Mouse (Mus musculus): Measurements from ENCODE around the gene Zfp386. TPM values are rescaled to one million over a fixed set of nuclear protein-coding genes. Genes with fewer than 3 reads are reported as not detected.

Zfp386 gene
- polyA plus RNA-seq, 1 experiment: 27.9 TPM

DNA sequence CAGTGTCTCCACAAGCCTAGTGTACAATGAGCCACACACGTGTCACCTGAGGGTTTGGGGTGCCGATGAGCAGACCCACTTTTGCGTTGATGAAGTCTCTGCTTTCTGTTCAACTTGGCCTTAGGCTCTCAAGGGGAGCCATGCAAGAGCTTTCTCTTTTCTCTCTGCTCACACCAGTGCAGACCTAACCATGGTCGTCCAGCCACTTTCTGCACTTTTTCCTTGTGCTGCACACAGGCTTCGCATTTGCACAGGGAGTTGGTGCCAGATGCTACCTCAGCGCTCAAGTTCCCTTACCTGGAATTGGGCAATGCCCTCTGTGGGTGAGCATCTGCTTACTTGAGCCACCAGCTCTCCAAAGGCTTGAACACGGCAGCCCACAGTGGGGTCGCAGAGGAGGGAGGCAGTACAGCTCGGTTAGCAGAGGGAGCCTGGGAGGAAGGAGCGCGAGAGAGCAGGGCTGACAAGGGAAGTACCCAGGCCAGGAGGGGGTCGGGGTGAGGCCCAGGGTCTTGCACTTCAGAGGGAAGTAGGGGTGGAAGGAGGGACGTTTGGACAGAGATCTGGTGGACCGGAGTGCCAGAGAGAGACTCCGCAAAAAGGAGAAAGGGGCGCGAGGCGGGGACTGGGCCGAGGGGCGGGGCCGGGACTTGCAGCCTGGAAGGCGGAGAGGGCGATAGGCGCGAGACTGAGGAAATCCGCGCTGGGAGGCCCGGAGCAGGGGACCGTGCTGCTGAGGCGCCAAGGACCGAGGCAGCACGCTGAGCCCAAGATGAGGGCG lies 29.7 kb downstream of the Zfp386 start, which contains the start of gene Vipr2:
TSS of gene Vipr2 (plus strand) at position 653 of the 781 bp plus-strand sequence.
- no peak for TF ChIP-seq CTCF (IDR thresholded peaks at IDR 0.05; ENCODE audit: borderline replicate concordance, insufficient read depth, low read depth, low read length)
- 0 out of 2 replicates have a peak, but pooled peaks have one; percentile 3 for TF ChIP-seq POLR2A (IDR thresholded peaks at IDR 0.05; ENCODE audit: borderline replicate concordance, insufficient read depth, low read length)
- H3K27ac ChIP-seq (ENCODE audit: insufficient read depth, low read length): no peak within 1 kb of the TSS
- peak; percentile 56 to 65 for DNase-seq
- H3K27me3 ChIP-seq (ENCODE audit: control insufficient read depth, insufficient read depth, low read length): no peaks in the 10 kb centered on the region; the same call in 1 of the 2 replicates
- no peaks in the 10 kb centered on the region for H3K4me1 ChIP-seq (ENCODE audit: control insufficient read depth, insufficient read depth, low read length)
- WGBS: 7% methylated on average over 33 of the region's 33 CpGs
- H3K4me3 ChIP-seq (replicated peaks; ENCODE audit: insufficient read depth, low read depth, low read length): peak within 1 kb of the TSS; percentile 66

DNA sequence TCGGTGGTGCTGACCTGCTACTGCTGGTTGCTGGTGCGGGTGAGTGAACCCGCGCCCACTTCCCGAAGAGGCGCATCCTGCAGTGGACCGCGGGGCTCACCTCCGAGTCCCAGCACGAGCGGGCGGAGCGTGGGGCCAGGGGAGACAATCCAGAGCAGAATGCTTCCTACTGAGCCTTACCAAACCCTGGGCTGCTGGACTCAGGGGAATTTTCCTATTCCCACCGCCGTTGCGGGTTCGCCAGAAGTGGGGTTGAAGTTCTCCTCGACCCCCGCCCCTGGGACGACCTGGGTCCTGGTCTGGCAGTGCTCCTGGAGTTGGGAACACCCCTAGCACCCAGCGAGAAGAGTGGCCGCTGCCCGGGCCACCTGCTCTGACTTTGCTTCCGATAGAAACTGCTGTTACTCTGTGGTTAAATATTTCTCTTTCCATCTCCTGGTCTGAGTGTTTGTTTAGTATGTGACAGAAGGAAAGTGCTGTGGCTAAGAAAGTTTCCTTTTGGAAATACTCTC lies 30.4 kb downstream of the Zfp386 start:
- no peaks in the 10 kb centered on the region for H3K4me1 ChIP-seq (ENCODE audit: control insufficient read depth, insufficient read depth, low read length)
- no peak for TF ChIP-seq POLR2A (IDR thresholded peaks at IDR 0.05; ENCODE audit: borderline replicate concordance, insufficient read depth, low read length)
- TF ChIP-seq CTCF (IDR thresholded peaks at IDR 0.05; ENCODE audit: borderline replicate concordance, insufficient read depth, low read depth, low read length): no peak
- H3K27me3 ChIP-seq (ENCODE audit: control insufficient read depth, insufficient read depth, low read length): no peaks in the 10 kb centered on the region; the same call in 1 of the 2 replicates
- H3K27ac ChIP-seq (ENCODE audit: insufficient read depth, low read length): no peak overlapping the region
- H3K4me3 ChIP-seq (replicated peaks; ENCODE audit: insufficient read depth, low read depth, low read length): peak overlapping the region; percentile 66
- 2% methylated on average over 24 of the region's 24 CpGs for WGBS
- DNase-seq: no peak

DNA sequence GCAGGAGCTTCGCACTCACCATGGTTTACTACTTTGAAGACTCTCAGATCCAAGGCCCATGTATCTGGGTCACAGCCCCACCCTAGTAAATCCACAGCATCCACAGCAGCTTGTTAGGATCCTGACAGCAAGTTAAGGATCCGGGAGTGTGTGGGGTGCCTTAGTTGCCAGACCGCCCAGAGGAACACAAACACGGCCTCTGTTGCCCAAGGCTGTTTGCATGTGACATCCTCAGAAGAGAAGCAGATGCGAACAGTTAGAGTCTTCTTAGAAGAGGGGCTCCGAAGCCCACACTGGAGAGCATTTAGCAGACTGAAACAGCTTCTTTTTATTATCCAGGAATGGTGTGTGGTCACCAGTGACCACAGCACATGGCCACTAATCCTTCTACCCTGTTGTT lies 35.6 kb downstream of the Zfp386 start:
- no peak overlapping the region for H3K27ac ChIP-seq (ENCODE audit: insufficient read depth, low read length)
- no peak for DNase-seq
- 84% methylated on average over 6 of the region's 6 CpGs for WGBS
- no peaks in the 10 kb centered on the region; the same call in 1 of the 2 replicates for H3K27me3 ChIP-seq (ENCODE audit: control insufficient read depth, insufficient read depth, low read length)
- H3K4me1 ChIP-seq (ENCODE audit: control insufficient read depth, insufficient read depth, low read length): peaks cover 9% of the 10 kb centered on the region; the same call in 1 of the 2 replicates
- H3K4me3 ChIP-seq (replicated peaks; ENCODE audit: insufficient read depth, low read depth, low read length): no peak overlapping the region
- no peak for TF ChIP-seq POLR2A (IDR thresholded peaks at IDR 0.05; ENCODE audit: borderline replicate concordance, insufficient read depth, low read length)

DNA sequence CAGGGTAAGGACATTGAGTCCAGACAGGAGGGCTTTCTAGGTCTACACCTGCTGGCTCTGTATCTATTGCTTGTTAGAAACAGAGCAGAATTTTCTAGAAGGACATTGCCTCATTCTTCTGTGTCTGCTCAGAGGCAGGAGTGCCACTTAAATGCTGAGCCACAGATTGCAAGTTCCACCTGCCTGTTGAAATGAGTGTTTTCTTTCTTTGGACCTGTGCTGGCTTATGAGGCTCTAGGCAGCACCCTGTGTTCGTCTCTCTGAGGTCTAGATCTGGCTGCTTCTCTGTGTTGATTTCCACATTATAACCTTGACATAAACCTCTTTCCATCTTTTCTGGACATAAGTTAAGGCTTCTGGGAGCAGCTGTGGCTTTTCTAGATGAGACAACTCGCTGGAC lies 36.8 kb downstream of the Zfp386 start:
- Histone ChIP-seq H3K4me1 (ENCODE audit: control insufficient read depth, insufficient read depth, low read length) (peaks cover 11% of the 10 kb centered on the region; the same call in 1 of the 2 replicates), H3K27ac (ENCODE audit: insufficient read depth, low read length) (no peak overlapping the region), H3K4me3 (replicated peaks; ENCODE audit: insufficient read depth, low read depth, low read length) (no peak overlapping the region), H3K27me3 (ENCODE audit: control insufficient read depth, insufficient read depth, low read length) (no peaks in the 10 kb centered on the region)
- 83% methylated on average over 2 of the region's 2 CpGs for WGBS
- DNase-seq: no peak
- no peak for TF ChIP-seq CTCF (IDR thresholded peaks at IDR 0.05; ENCODE audit: borderline replicate concordance, insufficient read depth, low read depth, low read length)
- TF ChIP-seq POLR2A (IDR thresholded peaks at IDR 0.05; ENCODE audit: borderline replicate concordance, insufficient read depth, low read length): no peak

DNA sequence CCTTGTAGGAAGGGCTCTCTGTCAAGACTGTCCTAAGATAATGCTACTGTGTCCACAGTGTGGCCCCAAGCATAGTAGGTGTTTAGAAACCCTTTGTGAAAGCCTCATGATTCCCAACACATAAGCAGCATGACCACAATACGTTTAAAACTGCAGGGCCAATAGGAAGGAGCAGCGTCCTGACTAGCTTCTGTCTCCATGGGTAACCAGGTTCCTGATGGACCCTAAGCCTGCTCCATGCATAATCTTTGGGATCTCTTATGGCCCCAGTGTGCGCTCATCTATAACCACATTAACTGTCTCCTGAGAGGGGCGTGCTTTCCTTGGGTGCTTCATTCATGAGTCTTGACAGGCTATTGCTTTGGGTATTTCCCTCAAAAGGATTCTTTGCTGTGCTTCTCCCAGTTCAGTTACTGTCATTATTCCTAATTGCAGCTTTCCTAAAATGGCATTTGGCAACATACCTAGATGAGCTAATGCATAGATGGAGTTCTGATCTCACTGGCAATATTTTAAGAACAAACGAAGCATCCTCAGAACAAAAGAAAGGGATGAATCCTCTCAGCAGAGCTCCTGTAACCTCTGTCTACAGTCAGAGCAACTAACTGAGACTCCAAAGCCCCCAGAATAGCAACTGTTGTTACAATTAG lies 39.6 kb downstream of the Zfp386 start:
- TF ChIP-seq CTCF (IDR thresholded peaks at IDR 0.05; ENCODE audit: borderline replicate concordance, insufficient read depth, low read depth, low read length) (no peak), POLR2A (IDR thresholded peaks at IDR 0.05; ENCODE audit: borderline replicate concordance, insufficient read depth, low read length) (no peak)
- DNase-seq: peak; percentile 41 to 48
- H3K27me3 ChIP-seq (ENCODE audit: control insufficient read depth, insufficient read depth, low read length): no peaks in the 10 kb centered on the region
- H3K4me3 ChIP-seq (replicated peaks; ENCODE audit: insufficient read depth, low read depth, low read length): no peak overlapping the region
- peak overlapping the region; percentile 52; the same call in 1 of the 2 replicates for H3K27ac ChIP-seq (ENCODE audit: insufficient read depth, low read length)
- 75% methylated on average over 5 of the region's 5 CpGs for WGBS
- peaks cover 20% of the 10 kb centered on the region; the same call in 1 of the 2 replicates for H3K4me1 ChIP-seq (ENCODE audit: control insufficient read depth, insufficient read depth, low read length)

DNA sequence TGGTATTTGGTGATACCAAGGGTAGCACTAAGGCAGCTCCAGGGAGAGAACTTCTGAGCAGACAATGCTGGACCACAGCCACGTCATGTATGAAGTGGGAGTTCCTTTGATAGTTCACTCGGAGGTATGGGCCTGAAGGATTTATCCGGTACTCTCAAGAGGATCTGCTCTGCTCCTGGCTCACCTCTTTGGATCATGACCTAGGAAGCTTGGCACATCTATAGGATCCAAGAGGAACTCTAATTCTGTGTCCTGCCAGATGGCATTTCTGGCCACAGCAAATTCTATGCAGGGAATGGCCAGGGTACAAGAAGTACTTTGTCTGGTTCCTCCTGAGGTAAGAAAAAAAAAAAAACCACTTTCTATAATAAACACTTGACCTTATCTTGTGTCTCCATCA lies 42.3 kb downstream of the Zfp386 start:
- H3K27me3 ChIP-seq (ENCODE audit: control insufficient read depth, insufficient read depth, low read length): no peaks in the 10 kb centered on the region
- no peak overlapping the region for H3K4me3 ChIP-seq (replicated peaks; ENCODE audit: insufficient read depth, low read depth, low read length)
- peak; percentile 64 to 88 for DNase-seq
- TF ChIP-seq POLR2A (IDR thresholded peaks at IDR 0.05; ENCODE audit: borderline replicate concordance, insufficient read depth, low read length) (no peak), CTCF (IDR thresholded peaks at IDR 0.05; ENCODE audit: borderline replicate concordance, insufficient read depth, low read depth, low read length) (no peak)
- peak overlapping the region; percentile 76 for H3K27ac ChIP-seq (ENCODE audit: insufficient read depth, low read length)
- 36% methylated on average over 3 of the region's 3 CpGs for WGBS
- H3K4me1 ChIP-seq (ENCODE audit: control insufficient read depth, insufficient read depth, low read length): peaks cover 20% of the 10 kb centered on the region; the same call in 1 of the 2 replicates

DNA sequence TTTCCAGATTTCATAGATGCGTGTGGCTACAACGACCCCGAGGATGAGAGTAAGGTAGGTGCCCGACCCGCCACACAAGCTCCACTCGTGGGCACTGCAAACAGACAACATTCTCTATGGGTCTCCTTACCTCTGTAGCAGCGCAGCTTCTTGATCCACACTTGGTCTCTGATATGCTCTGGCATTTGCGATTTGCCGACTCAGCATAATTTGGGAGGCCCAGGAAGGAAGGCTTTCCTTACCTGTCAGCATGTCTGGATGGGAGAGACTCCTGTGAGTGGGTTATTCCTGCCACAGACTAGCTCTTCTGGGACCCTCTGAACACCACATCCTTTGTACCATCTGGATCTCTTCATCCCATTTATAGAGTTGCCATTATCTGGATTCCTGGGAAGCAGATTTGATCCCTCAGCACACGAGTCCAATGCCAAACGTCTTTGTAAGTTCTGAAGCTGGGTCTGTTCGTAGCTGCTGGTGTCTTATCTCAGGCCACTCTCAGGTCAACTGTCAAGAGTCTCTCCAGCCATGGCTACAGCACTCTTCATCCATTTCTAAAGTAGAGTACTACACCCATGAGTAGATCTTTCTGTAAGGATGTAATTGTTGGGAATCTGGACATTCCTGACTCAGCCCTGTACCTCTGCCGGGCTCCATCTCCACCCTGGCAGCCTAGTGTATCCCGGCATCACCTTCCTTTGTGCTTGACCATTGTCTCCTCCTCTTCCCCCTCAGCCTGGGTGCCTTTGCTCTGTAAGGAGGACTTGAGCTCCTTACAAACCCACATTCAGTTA lies 47.4 kb downstream of the Zfp386 start:
- no peak for TF ChIP-seq CTCF (IDR thresholded peaks at IDR 0.05; ENCODE audit: borderline replicate concordance, insufficient read depth, low read depth, low read length)
- no peak for TF ChIP-seq POLR2A (IDR thresholded peaks at IDR 0.05; ENCODE audit: borderline replicate concordance, insufficient read depth, low read length)
- peaks cover 5% of the 10 kb centered on the region; the same call in 1 of the 2 replicates for H3K4me1 ChIP-seq (ENCODE audit: control insufficient read depth, insufficient read depth, low read length)
- no peak overlapping the region for H3K4me3 ChIP-seq (replicated peaks; ENCODE audit: insufficient read depth, low read depth, low read length)
- DNase-seq: no peak
- no peaks in the 10 kb centered on the region for H3K27me3 ChIP-seq (ENCODE audit: control insufficient read depth, insufficient read depth, low read length)
- no peak overlapping the region for H3K27ac ChIP-seq (ENCODE audit: insufficient read depth, low read length)
- WGBS: 88% methylated on average over 14 of the region's 14 CpGs
